Mouse (Mus musculus) olfactory bulb, adult 2 months (tissue): ENCODE results near the gene Rab44. TPM values are rescaled to one million over a fixed set of nuclear protein-coding genes. Genes with fewer than 3 reads are reported as not detected.
A peak's percentile ranks its signal among the peaks of the same experiment; 100 is the strongest.

ENCODE experiments used
- H3K27ac ChIP-seq: fragments of 200-500 bp; 2 replicates; pipeline ENCODE4 v1.5.1; 2012; ENCODE audit warnings: low read depth, low read length; ENCODE audit not compliant: insufficient read depth
- H3K4me1 ChIP-seq: fragments of 200-500 bp; 2 replicates; pipeline ENCODE4 v1.6.1; 2012; ENCODE audit warnings: low read length; ENCODE audit not compliant: control insufficient read depth, insufficient read depth
- H3K4me3 ChIP-seq: fragments of 200-500 bp; 2 replicates; pipeline ENCODE4 v1.5.1; 2012; ENCODE audit warnings: mild to moderate bottlenecking, low read depth, low read length, moderate library complexity; ENCODE audit not compliant: insufficient read depth
- CTCF ChIP-seq: fragments of 200-500 bp; IDR thresholded peaks from 2 replicates; pipeline ENCODE4 v1.5.1; 2012; ENCODE audit warnings: low read depth, mild to moderate bottlenecking, low read length, moderate library complexity; ENCODE audit not compliant: insufficient read depth
- POLR2A ChIP-seq: fragments of 200-500 bp; IDR thresholded peaks from 2 replicates; pipeline ENCODE4 v1.6.1; 2012; ENCODE audit warnings: mild to moderate bottlenecking, low read depth, low read length, moderate library complexity; ENCODE audit not compliant: insufficient read depth
- WGBS: fragments of 180-500 bp; shearing (Covaris S2); methylation state at CpG from one replicate; pipeline ENCODE4 v1.1.7; 2018; 5-methylcytosine and 5-hydroxymethylcytosine counted together
- polyA plus RNA-seq: library from polyadenylated mRNA; stranded (reverse); fragments of >200 nt; gene quantifications from 2 replicates; pipeline ENCODE4 v1.2.4, GENCODE M21; 2012; ENCODE audit warnings: low replicate concordance; ENCODE audit not compliant: missing spikeins, insufficient read depth, insufficient read length

Rab44 gene
- polyA plus RNA-seq, 1 experiment: not detected

DNA sequence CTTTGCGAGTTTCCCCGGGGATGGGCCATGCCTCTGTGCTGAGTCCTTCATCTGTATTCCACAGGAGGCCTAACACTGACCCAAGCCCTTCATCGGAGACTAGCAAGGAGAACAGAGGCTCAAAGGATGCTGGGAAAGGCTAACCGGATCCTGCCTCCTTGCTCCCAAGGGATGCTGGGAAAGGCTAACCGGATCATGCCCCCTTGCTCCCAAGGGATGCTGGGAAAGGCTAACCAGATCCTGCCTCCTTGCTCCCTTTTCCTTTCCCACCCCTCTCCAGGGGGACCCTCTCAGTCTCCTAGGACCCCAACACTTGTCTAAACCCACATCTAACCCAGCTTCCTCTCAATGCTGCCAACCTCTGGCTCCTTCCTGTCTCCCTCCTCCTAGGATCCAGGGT, 45.4 kb downstream of the Rab44 start:
- H3K27ac ChIP-seq: no peak overlapping the region
- WGBS: 86% methylated on average over 5 of the region's 5 CpGs
- H3K4me3 ChIP-seq: no peak overlapping the region
- no peak for TF ChIP-seq POLR2A
- no peak for TF ChIP-seq CTCF
- H3K4me1 ChIP-seq: peaks cover 30% of the 10 kb centered on the region

DNA sequence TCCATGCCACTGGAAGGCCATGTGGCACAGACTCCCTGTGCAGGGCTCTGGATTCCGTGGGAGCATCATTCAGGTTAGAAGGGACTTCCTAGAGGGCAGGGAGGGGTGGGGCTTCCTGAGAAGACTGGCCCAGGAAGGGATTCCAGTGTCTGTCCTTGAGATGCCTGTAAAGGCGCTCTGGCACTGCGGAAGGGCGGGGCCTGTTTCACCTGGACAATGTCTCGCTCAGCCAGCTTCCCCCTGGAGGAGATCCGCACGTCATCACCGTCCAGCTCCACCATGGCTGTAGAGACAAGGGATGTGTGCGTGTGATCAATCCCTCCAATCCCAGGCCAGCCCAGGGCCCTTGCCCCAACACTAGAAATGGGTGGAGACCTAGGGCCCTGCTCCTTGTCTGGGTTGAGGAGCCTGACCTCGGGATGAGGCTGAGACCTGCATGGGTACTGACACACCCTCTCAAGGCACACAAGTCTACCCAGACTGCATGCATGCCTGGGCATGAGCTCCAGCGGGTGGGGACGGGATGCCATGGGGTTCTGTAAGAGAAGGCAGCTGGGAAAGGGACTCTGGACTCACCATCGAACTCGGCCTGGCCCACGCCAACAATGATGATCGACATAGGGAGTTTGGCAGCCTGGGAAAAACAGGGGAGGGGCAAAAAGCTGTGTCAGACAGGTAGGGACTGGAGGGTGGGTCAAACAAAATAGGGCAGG, 46.0 kb downstream of the Rab44 start:
- TF ChIP-seq POLR2A: no peak
- WGBS: 87% methylated on average over 16 of the region's 16 CpGs
- Histone ChIP-seq H3K4me1 (peaks cover 30% of the 10 kb centered on the region), H3K27ac (no peak overlapping the region), H3K4me3 (no peak overlapping the region)

DNA sequence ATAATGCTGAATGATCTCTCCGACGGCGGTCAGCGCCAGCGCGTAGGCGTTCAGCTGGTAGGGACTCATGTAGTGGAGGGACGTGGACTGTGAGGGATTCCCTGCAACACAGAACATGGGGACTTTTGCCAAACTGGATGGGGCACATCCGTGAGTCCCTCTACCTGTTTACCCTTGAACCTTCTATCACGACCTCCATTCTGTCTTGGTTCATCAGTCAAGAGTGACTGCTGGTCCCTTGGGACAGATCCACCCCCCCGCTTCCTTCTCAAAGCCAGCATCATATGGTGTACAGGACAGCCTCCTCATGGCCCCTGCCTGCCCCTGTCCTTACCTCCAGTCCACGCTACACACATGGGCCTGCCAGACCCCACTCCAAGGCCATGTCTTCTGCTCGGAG, 48.4 kb downstream of the Rab44 start:
- Histone ChIP-seq H3K4me1 (peaks cover 6% of the 10 kb centered on the region; the same call in 1 of the 2 replicates), H3K27ac (no peak overlapping the region), H3K4me3 (no peak overlapping the region)
- TF ChIP-seq CTCF (no peak), POLR2A (no peak)
- WGBS: 94% methylated on average over 13 of the region's 13 CpGs

DNA sequence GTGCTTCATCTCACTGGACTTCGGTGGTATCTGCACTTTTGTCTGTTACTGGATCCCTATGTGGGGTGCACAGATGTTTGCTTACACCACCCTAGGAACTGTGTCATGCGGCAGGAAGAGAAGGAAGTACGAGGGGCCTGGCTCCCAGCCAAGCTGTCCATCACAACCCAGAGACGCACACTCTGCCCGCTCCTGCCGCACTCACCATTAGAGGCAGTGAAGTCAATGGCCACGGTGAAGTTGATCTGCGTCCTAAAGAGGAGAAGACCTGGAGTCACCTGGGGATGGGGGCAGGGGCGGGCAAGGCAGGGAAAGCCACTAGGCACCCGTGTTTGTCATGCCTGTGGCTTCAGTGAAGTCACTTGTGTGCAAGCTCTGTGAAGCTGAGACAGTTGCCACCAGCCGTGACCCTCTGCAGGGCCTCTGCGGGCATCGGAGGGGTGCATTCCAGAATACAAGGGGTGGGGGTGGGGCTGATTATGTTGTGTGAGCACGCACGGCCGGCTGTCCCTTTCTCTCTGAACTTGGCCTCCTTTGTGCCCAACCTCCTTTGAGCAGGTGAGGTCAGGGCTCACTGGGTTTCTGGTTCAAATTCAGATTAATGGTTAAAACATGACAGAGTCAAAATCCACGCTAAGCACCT, 50.6 kb downstream of the Rab44 start:
- 37% methylated on average over 17 of the region's 17 CpGs for WGBS
- H3K4me3 ChIP-seq: no peak overlapping the region
- H3K4me1 ChIP-seq: peaks cover 5% of the 10 kb centered on the region; the same call in 1 of the 2 replicates
- no peak overlapping the region for H3K27ac ChIP-seq
- TF ChIP-seq CTCF (no peak), POLR2A (no peak)

DNA sequence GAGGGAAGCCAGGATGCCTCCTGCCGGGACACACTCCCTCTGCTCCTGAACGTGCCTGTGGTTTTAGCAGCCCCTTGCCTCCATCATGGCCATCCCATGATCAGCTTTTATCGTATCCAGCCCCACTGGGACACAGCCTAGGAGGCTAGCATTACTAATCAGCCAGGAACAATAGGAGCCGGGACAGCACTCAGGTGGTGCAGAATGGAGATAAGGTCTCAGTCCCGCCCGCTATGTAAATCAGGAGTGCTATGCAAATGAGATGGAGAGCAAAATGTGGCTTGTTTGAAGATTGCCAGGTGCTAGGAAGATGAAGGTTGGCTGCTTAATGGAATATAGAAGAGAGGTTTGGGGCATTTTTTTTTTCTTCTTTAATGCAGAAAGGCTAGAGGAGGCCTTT, 51.5 kb downstream of the Rab44 start:
- Histone ChIP-seq H3K4me3 (no peak overlapping the region), H3K4me1 (peaks cover 5% of the 10 kb centered on the region; the same call in 1 of the 2 replicates), H3K27ac (no peak overlapping the region)
- TF ChIP-seq CTCF (no peak), POLR2A (no peak)
- WGBS: 70% methylated on average over 6 of the region's 6 CpGs

DNA sequence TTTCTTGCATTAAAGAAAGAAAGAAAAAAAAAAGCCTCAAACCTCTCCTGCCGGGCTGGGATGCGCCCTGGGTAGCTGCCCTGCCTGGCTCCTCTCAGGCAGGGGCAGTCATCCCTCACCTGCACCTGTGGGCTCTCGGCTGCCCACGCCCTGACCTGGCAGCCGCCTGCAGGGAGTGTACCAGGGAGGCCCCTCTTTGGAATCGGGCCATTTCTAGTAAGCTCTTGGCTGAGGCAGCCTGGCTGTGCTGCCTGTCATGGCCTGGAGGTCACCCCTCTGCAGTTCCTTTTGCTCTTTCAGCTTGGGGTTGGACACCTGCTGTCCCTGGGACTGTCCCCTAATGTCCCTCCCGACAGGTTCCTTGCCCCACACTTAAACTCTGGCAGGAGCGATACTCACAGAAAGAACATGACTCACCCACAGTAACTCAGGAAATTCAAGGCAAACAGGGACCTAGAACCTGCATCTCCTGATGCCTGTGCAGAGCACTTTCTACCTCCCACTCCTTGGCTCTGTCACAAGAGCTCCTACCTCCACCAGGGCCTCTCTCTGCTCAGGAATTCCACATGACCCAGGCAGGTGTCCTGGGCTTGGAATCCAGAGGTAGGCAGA, 52.1 kb downstream of the Rab44 start:
- Histone ChIP-seq H3K4me3 (no peak overlapping the region), H3K4me1 (peaks cover 5% of the 10 kb centered on the region; the same call in 1 of the 2 replicates), H3K27ac (no peak overlapping the region)
- TF ChIP-seq POLR2A: no peak
- TF ChIP-seq CTCF: no peak
- 64% methylated on average over 8 of the region's 8 CpGs for WGBS

DNA sequence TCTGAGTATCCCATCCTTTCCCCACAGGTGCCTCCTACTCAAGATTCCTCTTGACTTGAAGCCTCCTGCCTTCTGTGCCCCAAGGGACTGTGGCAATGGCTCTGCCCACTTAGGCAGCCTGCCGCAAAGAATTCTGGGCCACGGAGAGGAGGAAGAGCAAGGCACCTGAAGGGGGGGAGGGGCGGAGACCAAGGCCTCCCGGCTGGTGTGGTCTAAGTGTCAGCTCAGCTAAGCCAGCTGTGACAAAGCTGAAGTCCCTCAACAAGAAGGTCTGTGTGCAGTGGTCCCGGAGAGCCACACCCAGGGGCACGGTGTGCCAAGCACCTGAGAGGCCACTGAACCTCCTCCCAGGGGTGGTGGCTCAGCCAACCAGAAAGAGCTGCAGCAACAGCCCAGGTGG, 53.4 kb downstream of the Rab44 start:
- no peak for TF ChIP-seq POLR2A
- Histone ChIP-seq H3K4me1 (peaks cover 5% of the 10 kb centered on the region; the same call in 1 of the 2 replicates), H3K4me3 (no peak overlapping the region), H3K27ac (no peak overlapping the region)
- 69% methylated on average over 6 of the region's 6 CpGs for WGBS

DNA sequence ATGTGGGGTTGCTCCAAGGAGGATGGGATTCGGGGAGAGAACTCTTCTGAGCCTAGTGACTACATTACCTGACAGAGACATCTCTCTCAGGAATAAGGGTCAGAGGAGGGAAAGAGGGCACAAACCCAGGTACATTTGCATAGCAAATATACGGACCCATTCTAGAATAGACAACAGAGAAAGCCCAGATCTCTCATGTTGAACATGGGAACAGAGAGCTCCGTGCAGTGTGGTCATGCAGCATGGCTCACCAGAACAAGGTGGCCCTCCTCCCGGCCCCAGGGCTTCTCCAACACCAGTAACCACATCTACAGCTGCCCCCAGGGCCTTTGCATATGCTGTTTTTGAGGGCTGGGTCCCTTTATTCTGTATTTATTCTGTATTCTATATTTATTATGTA, 54.5 kb downstream of the Rab44 start:
- 95% methylated on average over 4 of the region's 4 CpGs for WGBS
- TF ChIP-seq CTCF: no peak

DNA sequence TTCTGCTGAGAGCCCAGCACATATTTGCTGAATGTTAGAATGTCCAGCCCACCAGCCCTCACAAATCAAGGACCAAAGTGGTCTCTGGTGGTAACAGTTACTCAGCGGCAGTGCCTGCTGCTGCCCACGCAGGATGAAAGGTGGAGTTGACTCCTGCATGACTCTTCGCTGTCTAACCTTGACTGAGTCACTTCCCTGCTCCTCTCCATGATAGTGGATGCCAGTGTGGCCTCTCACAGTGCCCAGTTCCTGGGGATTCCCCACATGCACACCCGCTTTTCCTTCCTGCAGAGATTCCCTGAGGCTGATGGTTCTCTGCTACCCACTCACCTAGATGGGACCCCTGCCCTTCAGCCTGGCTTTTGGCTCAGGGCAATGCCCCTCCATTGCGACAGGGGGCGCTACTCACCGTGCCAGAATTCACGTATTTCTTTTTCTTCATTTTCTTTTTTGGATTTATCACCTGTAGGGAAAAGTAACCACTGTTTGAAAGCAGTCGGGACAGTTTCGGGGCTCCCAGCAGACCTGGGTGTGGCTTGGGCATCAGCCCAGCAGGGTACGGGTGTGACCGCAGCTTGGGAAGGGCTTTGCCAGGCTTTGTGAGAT, 55.2 kb downstream of the Rab44 start:
- peaks cover 5% of the 10 kb centered on the region; the same call in 1 of the 2 replicates for H3K4me1 ChIP-seq
- 74% methylated on average over 12 of the region's 12 CpGs for WGBS
- no peak overlapping the region for H3K4me3 ChIP-seq
- no peak overlapping the region for H3K27ac ChIP-seq
- TF ChIP-seq CTCF (peak; percentile 43; the same call in 1 of the 2 replicates), POLR2A (no peak; the same call in 1 of the 2 replicates)

More for the DNA sequence above, 54.5 kb downstream of the Rab44 start:
- no peak overlapping the region for H3K27ac ChIP-seq
- peaks cover 5% of the 10 kb centered on the region; the same call in 1 of the 2 replicates for H3K4me1 ChIP-seq
- H3K4me3 ChIP-seq: no peak overlapping the region
